In the genomic region with DNA sequence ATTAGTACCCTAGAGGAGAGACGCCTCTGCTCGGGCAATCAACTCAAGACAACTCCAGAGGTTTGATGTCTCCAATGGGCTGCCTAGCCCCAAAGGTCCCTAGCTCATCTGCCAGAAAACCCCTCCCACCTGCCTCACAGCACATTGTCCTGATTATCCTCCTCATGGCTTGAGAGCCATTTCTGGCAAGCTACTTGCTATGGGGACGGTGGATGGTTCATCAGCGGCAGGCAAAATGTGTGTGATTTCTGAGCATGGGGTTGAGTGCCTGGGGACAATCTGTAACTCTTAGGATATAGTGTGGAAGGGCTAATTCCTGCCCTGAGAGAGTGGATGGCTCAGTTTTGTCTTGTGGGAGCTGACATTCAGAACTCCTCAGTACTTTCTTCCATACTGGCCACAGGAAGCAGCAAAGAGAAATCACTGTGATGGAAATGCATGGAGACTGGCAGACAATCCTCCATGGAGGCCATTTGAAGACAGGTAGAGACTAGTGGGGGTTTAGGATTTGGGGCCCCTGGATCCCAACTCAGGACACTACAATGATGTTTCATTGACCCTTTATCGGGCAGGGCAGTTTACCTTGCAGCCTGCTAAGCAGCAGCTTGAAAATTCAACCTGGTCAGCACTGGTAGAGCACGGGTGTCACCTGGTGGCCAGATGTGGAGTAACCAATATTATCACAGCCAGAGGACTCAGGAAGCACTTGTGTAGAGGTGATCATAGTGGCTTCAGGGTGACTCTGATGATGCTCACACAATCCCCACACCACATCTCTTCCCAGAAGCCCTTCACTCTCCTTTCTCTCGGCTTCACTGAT, we compare ENCODE assay signal across 9 mouse cellular contexts.
DNase-seq lines count a peak whose midpoint lies in the region; ATAC-seq and TF ChIP-seq lines count a peak whose summit lies in the region.
"Had no signal": no experiment of that assay in that cellular context is flagged by ENCODE, and none has a peak within 500 bp of the region (broad histone marks: within the 10 kb centered on the region; RNA-seq: fewer than 3 reads in every experiment).

No protein-coding gene starts in this region.

- H3K4me1 ChIP-seq in embryonic facial prominence, embryonic 10.5 days, result no peaks in the 10 kb centered on the region
- H3K4me1 ChIP-seq in heart, adult 2 months (ENCODE audit: control insufficient read depth, insufficient read depth, low read length), result no peaks in the 10 kb centered on the region
- no peaks in the 10 kb centered on the region for H3K4me1 ChIP-seq in liver, adult 2 months (ENCODE audit: control insufficient read depth, insufficient read depth, low read length)
- no peaks in the 10 kb centered on the region for H3K4me1 ChIP-seq in stomach, embryonic 15.5 days

- TF ChIP-seq POLR2A in heart, adult 2 months (IDR thresholded peaks at IDR 0.05; ENCODE audit: insufficient read depth, low read depth, low read length), result no peak
- no peak for TF ChIP-seq POLR2A in liver, adult 2 months (IDR thresholded peaks at IDR 0.05; ENCODE audit: extremely low read depth, insufficient read depth, low read length)

- no peak overlapping the region for H3K27ac ChIP-seq in embryonic facial prominence, embryonic 10.5 days (replicated peaks)
- no peak overlapping the region for H3K27ac ChIP-seq in heart, adult 2 months
- no peak overlapping the region for H3K27ac ChIP-seq in liver, adult 2 months (replicated peaks; ENCODE audit: insufficient read depth, low read depth, low read length)
- no peak overlapping the region for H3K27ac ChIP-seq in stomach, embryonic 15.5 days

- H3K4me2 ChIP-seq in stomach, embryonic 15.5 days, result no peak overlapping the region

- TF ChIP-seq EP300 in heart, adult 2 months (IDR thresholded peaks at IDR 0.05; ENCODE audit: insufficient read depth, low read depth, low read length), result peak; percentile 90

- TF ChIP-seq CTCF in heart, adult 2 months (IDR thresholded peaks at IDR 0.05), result peak; percentile 92
- TF ChIP-seq CTCF in liver, adult 2 months (IDR thresholded peaks at IDR 0.05; ENCODE audit: low read depth, low read length), result peak; percentile 85

- no peaks in the 10 kb centered on the region for H3K79me2 ChIP-seq in heart, adult 2 months (replicated peaks; ENCODE audit: control insufficient read depth, insufficient read depth, low read length)
- no peaks in the 10 kb centered on the region for H3K79me2 ChIP-seq in liver, adult 2 months (ENCODE audit: control insufficient read depth, insufficient read depth, low read length)

- WGBS in embryonic facial prominence, embryonic 10.5 days, result 62% methylated on average over 7 of the region's 7 CpGs
- 57% methylated on average over 7 of the region's 7 CpGs for WGBS in heart, adult 2 months
- WGBS in liver, adult 2 months, result 57% methylated on average over 7 of the region's 7 CpGs
- WGBS in stomach, embryonic 15.5 days, result 59% methylated on average over 7 of the region's 7 CpGs

- no peaks in the 10 kb centered on the region for H3K36me3 ChIP-seq in embryonic facial prominence, embryonic 10.5 days (replicated peaks)
- H3K36me3 ChIP-seq in heart, adult 2 months (ENCODE audit: control insufficient read depth, insufficient read depth, low read length), result no peaks in the 10 kb centered on the region
- no peaks in the 10 kb centered on the region for H3K36me3 ChIP-seq in liver, adult 2 months (ENCODE audit: control insufficient read depth, insufficient read depth, low read length)
- H3K36me3 ChIP-seq in stomach, embryonic 15.5 days, result no peaks in the 10 kb centered on the region

- intact Hi-C loops in heart, adult 2 months (cut with DNase I), result loop anchor here (1.0 to 5.0 kb wide), 2 partner anchors 40 to 1029 kb away; no protein-coding TSS in a partner anchor

- no peaks in the 10 kb centered on the region for H3K9me3 ChIP-seq in embryonic facial prominence, embryonic 10.5 days
- no peaks in the 10 kb centered on the region for H3K9me3 ChIP-seq in stomach, embryonic 15.5 days

- no peaks in the 10 kb centered on the region for H3K27me3 ChIP-seq in embryonic facial prominence, embryonic 10.5 days (replicated peaks; ENCODE audit: low read depth, poor library complexity, severe bottlenecking)
- H3K27me3 ChIP-seq in heart, adult 2 months (ENCODE audit: control insufficient read depth, insufficient read depth, low read length), result no peaks in the 10 kb centered on the region
- no peaks in the 10 kb centered on the region for H3K27me3 ChIP-seq in liver, adult 2 months (ENCODE audit: control insufficient read depth, insufficient read depth, low read length)
- no peaks in the 10 kb centered on the region for H3K27me3 ChIP-seq in stomach, embryonic 15.5 days (replicated peaks)

- H3K4me3 ChIP-seq in embryonic facial prominence, embryonic 10.5 days, result no peak overlapping the region
- H3K4me3 ChIP-seq in heart, adult 2 months, result no peak overlapping the region
- no peak overlapping the region for H3K4me3 ChIP-seq in liver, adult 2 months (ENCODE audit: insufficient read depth, low read depth, low read length)
- no peak overlapping the region for H3K4me3 ChIP-seq in stomach, embryonic 15.5 days (replicated peaks)
- H3K4me3 ChIP-seq: erythroblast, embryonic 14.5 days had no signal

- H3K9ac ChIP-seq in heart, adult 2 months (ENCODE audit: low read depth, low read length), result no peak overlapping the region
- H3K9ac ChIP-seq in liver, adult 2 months (ENCODE audit: low read depth, low read length), result no peak overlapping the region
- no peak overlapping the region for H3K9ac ChIP-seq in stomach, embryonic 15.5 days

- DNase-seq in CD4-positive helper T cell, adult 2 months (ENCODE audit: low read depth, low spot score), result peak; percentile 33
- DNase-seq in adrenal gland, postnatal 10 days, result peak; percentile 81
- DNase-seq in embryonic facial prominence, embryonic 10.5 days (ENCODE audit: low spot score), result peak; percentile 75
- peak; percentile 50 to 78 for DNase-seq in heart, adult 2 months
- peak; percentile 70 for DNase-seq in kidney, adult 9 months
- DNase-seq in liver, adult 2 months (ENCODE audit: extremely low read depth, low read depth, low spot score), result peak; percentile 47
- peak; percentile 66 for DNase-seq in neural tube, embryonic 10.5 days (ENCODE audit: extremely low spot score, low spot score)

- ATAC-seq in stomach, embryonic 15.5 days (ENCODE audit: insufficient read depth, low FRiP score, low read depth), result peak; percentile 14; the same call in 1 of the 2 replicates
